Mouse (Mus musculus): ENCODE results near the gene 1700025F22Rik. TPM values are rescaled to one million over a fixed set of nuclear protein-coding genes. Genes with fewer than 3 reads are reported as not detected.
"Not testable (repeated sequence)": the region's sequence is repeated elsewhere in the genome, so short reads cannot be mapped to it uniquely, and the experiment has no call there.

Gene 1700025F22Rik
- total RNA-seq (2017): not detected in 2 replicates

GRCm38 (mm10) chr19:11165172-11165571 lies at the start of gene 1700025F22Rik:
1700025F22Rik (minus strand) TSS chr19:11165320.
- peak; percentile 83 for ATAC-seq (replicated peaks; ENCODE audit: low read depth, poor library complexity, severe bottlenecking)

GRCm38 (mm10) chr19:11196546-11196945 lies 31.4 kb upstream of the 1700025F22Rik start, which contains the start of gene Ms4a13:
Ms4a13 (minus strand) TSS chr19:11196737.
- ATAC-seq (replicated peaks; ENCODE audit: low read depth, poor library complexity, severe bottlenecking): no peak

- peak; percentile 52; the same call in 1 of the 2 replicates for ATAC-seq (replicated peaks; ENCODE audit: low read depth, poor library complexity, severe bottlenecking)
These were observed 27.4 kb upstream of the 1700025F22Rik start for GRCm38 (mm10) chr19:11192552-11192951.

- no peak for ATAC-seq (replicated peaks; ENCODE audit: low read depth, poor library complexity, severe bottlenecking)
These were observed 19.0 kb upstream of the 1700025F22Rik start for GRCm38 (mm10) chr19:11184121-11184520.

- ATAC-seq (replicated peaks; ENCODE audit: low read depth, poor library complexity, severe bottlenecking): no peak
These were observed 12.3 kb upstream of the 1700025F22Rik start for GRCm38 (mm10) chr19:11177464-11177863.

- not testable (repeated sequence) for ATAC-seq (replicated peaks; ENCODE audit: low read depth, poor library complexity, severe bottlenecking)
These were observed 7.2 kb downstream of the 1700025F22Rik start for GRCm38 (mm10) chr19:11157890-11158289.

GRCm38 (mm10) chr19:11135336-11135735 lies 29.8 kb downstream of the 1700025F22Rik start:
- ATAC-seq (replicated peaks; ENCODE audit: low read depth, poor library complexity, severe bottlenecking): no peak

GRCm38 (mm10) chr19:11134852-11135251 lies 30.3 kb downstream of the 1700025F22Rik start:
- ATAC-seq (replicated peaks; ENCODE audit: low read depth, poor library complexity, severe bottlenecking): no peak

GRCm38 (mm10) chr19:11130776-11131175 lies 34.3 kb downstream of the 1700025F22Rik start, which contains the start of gene 1700017D01Rik:
1700017D01Rik (minus strand) TSS chr19:11130876.
- ATAC-seq (replicated peaks; ENCODE audit: low read depth, poor library complexity, severe bottlenecking): not testable (repeated sequence)

GRCm38 (mm10) chr19:11129702-11130101 lies 35.4 kb downstream of the 1700025F22Rik start:
- ATAC-seq (replicated peaks; ENCODE audit: low read depth, poor library complexity, severe bottlenecking): no peak

- ATAC-seq (replicated peaks; ENCODE audit: low read depth, poor library complexity, severe bottlenecking): peak; percentile 97
These were observed 44.1 kb downstream of the 1700025F22Rik start for GRCm38 (mm10) chr19:11121016-11121420.

- ATAC-seq (replicated peaks; ENCODE audit: low read depth, poor library complexity, severe bottlenecking): peak; percentile 45
These were observed 45.8 kb downstream of the 1700025F22Rik start for GRCm38 (mm10) chr19:11119338-11119737.

- ATAC-seq (replicated peaks; ENCODE audit: low read depth, poor library complexity, severe bottlenecking): peak; percentile 98
These were observed 57.4 kb downstream of the 1700025F22Rik start for GRCm38 (mm10) chr19:11107746-11108145.

- ATAC-seq (replicated peaks; ENCODE audit: low read depth, poor library complexity, severe bottlenecking): 0 out of 2 replicates have a peak, but pooled peaks have one; percentile 54
These were observed 63.2 kb downstream of the 1700025F22Rik start for GRCm38 (mm10) chr19:11101880-11102279.

GRCm38 (mm10) chr19:11098401-11098800 lies 66.7 kb downstream of the 1700025F22Rik start:
- 0 out of 2 replicates have a peak, but pooled peaks have one; percentile 36 for ATAC-seq (replicated peaks; ENCODE audit: low read depth, poor library complexity, severe bottlenecking)

GRCm38 (mm10) chr19:11092131-11092530 lies 73.0 kb downstream of the 1700025F22Rik start:
- ATAC-seq (replicated peaks; ENCODE audit: low read depth, poor library complexity, severe bottlenecking): peak; percentile 39; the same call in 1 of the 2 replicates

Other genes with a start within 250 kb of the 1700025F22Rik start
- not detected in 2 replicates for gene Zp1, start 244.7 kb downstream of the 1700025F22Rik start, total RNA-seq (2017)
- gene Ptgdr2, start 228.2 kb downstream of the 1700025F22Rik start, total RNA-seq (2017): 0.23 TPM in 1 of 2 replicates, not detected in the other
- 13.9 and 21.4 TPM in 2 replicates for gene Ccdc86, start 216.1 kb downstream of the 1700025F22Rik start, total RNA-seq (2017)
- not detected in 2 replicates for gene Ms4a10, start 190.7 kb downstream of the 1700025F22Rik start, total RNA-seq (2017)
- not detected in 2 replicates for gene Ms4a15, start 172.1 kb downstream of the 1700025F22Rik start, total RNA-seq (2017)
- gene Ms4a18, start 147.3 kb downstream of the 1700025F22Rik start, total RNA-seq (2017): not detected in 2 replicates
- gene Ms4a8a, start 84.2 kb downstream of the 1700025F22Rik start, total RNA-seq (2017): not detected in 2 replicates
- gene 1700017D01Rik, start 34.4 kb downstream of the 1700025F22Rik start, total RNA-seq (2017): not detected in 2 replicates
- gene Ms4a13, start 31.4 kb upstream of the 1700025F22Rik start, total RNA-seq (2017): not detected in 2 replicates
- not detected in 2 replicates for gene Ms4a12, start 67.1 kb upstream of the 1700025F22Rik start, total RNA-seq (2017)
- gene Ms4a1, start 100.9 kb upstream of the 1700025F22Rik start, total RNA-seq (2017): not detected in 2 replicates
- gene Ms4a5, start 118.6 kb upstream of the 1700025F22Rik start, total RNA-seq (2017): not detected in 2 replicates
- gene Ms4a14, start 149.1 kb upstream of the 1700025F22Rik start, total RNA-seq (2017): not detected in 2 replicates
- 0.09 TPM in 1 of 2 replicates, not detected in the other for gene Ms4a7, start 170.8 kb upstream of the 1700025F22Rik start, total RNA-seq (2017)
- gene Ms4a4a, start 210.2 kb upstream of the 1700025F22Rik start, total RNA-seq (2017): not detected in 2 replicates
- 7.3 and 25.8 TPM in 2 replicates for gene Ms4a4c, start 239.4 kb upstream of the 1700025F22Rik start, total RNA-seq (2017)